Mouse (Mus musculus) small intestine, adult 2 months (tissue): ENCODE measurements around the gene Catsper2.

Experiments used
- CTCF ChIP-seq: fragments of 200-500 bp; IDR thresholded peaks from 2 replicates; pipeline ENCODE4 v1.5.1; 2012; ENCODE audit warnings: low read depth, mild to moderate bottlenecking, control low read depth, inconsistent platforms, low read length, moderate library complexity, mixed read lengths; ENCODE audit not compliant: insufficient replicate concordance, insufficient read length; ENCODE audit errors: extremely low read depth
- POLR2A ChIP-seq: fragments of 200-500 bp; IDR thresholded peaks from 2 replicates; pipeline ENCODE4 v1.6.1; 2012; ENCODE audit warnings: low read depth, mild to moderate bottlenecking, control low read depth, inconsistent platforms, low read length, moderate library complexity

DNA sequence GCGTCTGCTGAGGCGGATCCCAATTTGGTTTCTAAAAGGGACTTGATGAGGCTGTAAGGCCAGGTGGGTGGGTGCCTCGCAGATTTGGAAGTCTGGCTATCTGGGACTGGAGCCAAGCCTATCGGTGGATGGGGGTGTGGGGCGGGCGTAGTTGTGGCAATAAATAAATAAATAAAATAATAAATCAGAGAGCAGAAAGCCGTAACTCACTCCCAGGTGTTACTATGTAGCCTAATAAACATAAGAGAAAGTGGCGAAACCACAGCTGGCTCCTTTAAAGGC is 29.4 kb upstream of the Catsper2 start:
- TF ChIP-seq POLR2A (no peak), CTCF (no peak)
